Mouse (Mus musculus): ENCODE results near the gene Slc50a1. TPM values are rescaled to one million over a fixed set of nuclear protein-coding genes. Genes with fewer than 3 reads are reported as not detected.

The Slc50a1 gene
- 88.3 TPM for polyA plus RNA-seq (2021)

- H3K27me3 ChIP-seq = no peaks in the 10 kb centered on the region
- DNase-seq (ENCODE audit: low read depth, low spot score) (no peak), ATAC-seq (peak; percentile 24)
- in situ Hi-C loops (cut with MboI; ENCODE audit: low pct_unique_long_range_greater_than_20kb) = no loop called here
- ChIA-PET CTCF (interaction anchor here (1.1 to 4.0 kb wide), 5 partner anchors 12 to 29 kb away, joined by 3 to 35 read pairs (median 7); partner anchors contain the start of genes Krtcap2 and Trim46), POLR2A (interaction anchor here (0.9 to 5.1 kb wide), 9 partner anchors 8 to 38 kb away, joined by 3 to 31 read pairs (median 3); partner anchors contain the start of genes Krtcap2 and Trim46)
- no peak for TF ChIP-seq CTCF (IDR thresholded peaks at IDR 0.05)
Measured at GRCm38 (mm10) chr3:89270051-89270755, at the start of gene Slc50a1. TSS of gene Slc50a1 (minus strand) at chr3:89270570.

GRCm38 (mm10) chr3:89319591-89320350 is 49.4 kb upstream of the Slc50a1 start:
- CTCF ChIA-PET = interaction anchor here (3.7 kb wide), 1 partner anchor 19 kb away, joined by 20 read pairs; no protein-coding TSS in a partner anchor
- POLR2A ChIA-PET = interaction anchor here (0.8 to 1.2 kb wide), 3 partner anchors 30 to 169 kb away, joined by 3 to 4 read pairs (median 4); partner anchors contain the start of gene Adam15
- no peak for TF ChIP-seq CTCF (IDR thresholded peaks at IDR 0.05)
- peaks cover 6% of the 10 kb centered on the region for H3K27me3 ChIP-seq
- in situ Hi-C loops (cut with MboI; ENCODE audit: low pct_unique_long_range_greater_than_20kb) = loop anchor here (5.0 kb wide), 1 partner anchor 33 kb away; no protein-coding TSS in a partner anchor
- no peak for DNase-seq (ENCODE audit: low read depth, low spot score)
- no peak for ATAC-seq

GRCm38 (mm10) chr3:89318971-89319590 is 48.7 kb upstream of the Slc50a1 start:
- in situ Hi-C loops (cut with MboI; ENCODE audit: low pct_unique_long_range_greater_than_20kb) = loop anchor here (5.0 kb wide), 1 partner anchor 33 kb away; no protein-coding TSS in a partner anchor
- H3K27me3 ChIP-seq = peaks cover 6% of the 10 kb centered on the region
- ChIA-PET CTCF (interaction anchor here (0.8 to 4.2 kb wide), 5 partner anchors 16 to 93 kb away, joined by 3 to 22 read pairs (median 17); partner anchors contain the start of gene Flad1), POLR2A (interaction anchor here (0.6 to 2.2 kb wide), 5 partner anchors 21 to 170 kb away, joined by 3 to 10 read pairs (median 4); partner anchors contain the start of gene Adam15)
- no peak for TF ChIP-seq CTCF (IDR thresholded peaks at IDR 0.05)
- ATAC-seq = no peak
- no peak for DNase-seq (ENCODE audit: low read depth, low spot score)

GRCm38 (mm10) chr3:89318316-89318715 is 47.9 kb upstream of the Slc50a1 start:
- in situ Hi-C loops (cut with MboI; ENCODE audit: low pct_unique_long_range_greater_than_20kb) = loop anchor here (5.0 kb wide), 1 partner anchor 34 kb away; no protein-coding TSS in a partner anchor
- ChIA-PET POLR2A (interaction anchor here (0.9 to 2.2 kb wide), 2 partner anchors 22 to 31 kb away, joined by 4 to 10 read pairs; partner anchors contain the start of gene Adam15), CTCF (interaction anchor here (0.8 to 4.2 kb wide), 6 partner anchors 12 to 94 kb away, joined by 3 to 22 read pairs (median 12); partner anchors contain the start of gene Flad1)
- TF ChIP-seq CTCF (IDR thresholded peaks at IDR 0.05) = no peak
- ATAC-seq (no peak), DNase-seq (ENCODE audit: low read depth, low spot score) (no peak)
- H3K27me3 ChIP-seq = peaks cover 6% of the 10 kb centered on the region

- H3K27me3 ChIP-seq = peaks cover 6% of the 10 kb centered on the region
- ATAC-seq = no peak
- CTCF ChIA-PET = interaction anchor here (0.6 to 4.2 kb wide), 19 partner anchors 9 to 400 kb away, joined by 3 to 22 read pairs (median 4); partner anchors contain the start of genes Krtcap2 and Trim46
Measured at GRCm38 (mm10) chr3:89317246-89317645, 46.9 kb upstream of the Slc50a1 start.

GRCm38 (mm10) chr3:89316833-89317232 is 46.5 kb upstream of the Slc50a1 start:
- DNase-seq (ENCODE audit: low read depth, low spot score) (no peak), ATAC-seq (peak; percentile 11)
- no peak for TF ChIP-seq CTCF (IDR thresholded peaks at IDR 0.05)
- ChIA-PET CTCF (interaction anchor here (0.6 to 4.2 kb wide), 19 partner anchors 9 to 399 kb away, joined by 3 to 22 read pairs (median 4); partner anchors contain the start of genes Krtcap2 and Trim46), POLR2A (interaction anchor here (0.8 to 2.2 kb wide), 6 partner anchors 8 to 38 kb away, joined by 3 to 10 read pairs (median 3); no protein-coding TSS in a partner anchor)
- H3K27me3 ChIP-seq = peaks cover 6% of the 10 kb centered on the region
- in situ Hi-C loops (cut with MboI; ENCODE audit: low pct_unique_long_range_greater_than_20kb) = loop anchor here (5.0 kb wide), 1 partner anchor 35 kb away; no protein-coding TSS in a partner anchor

More at GRCm38 (mm10) chr3:89317246-89317645, 46.9 kb upstream of the Slc50a1 start:
- TF ChIP-seq CTCF (IDR thresholded peaks at IDR 0.05) = no peak
- no peak for DNase-seq (ENCODE audit: low read depth, low spot score)
- POLR2A ChIA-PET = interaction anchor here (0.6 to 2.2 kb wide), 6 partner anchors 10 to 102 kb away, joined by 3 to 10 read pairs (median 3); no protein-coding TSS in a partner anchor
- in situ Hi-C loops (cut with MboI; ENCODE audit: low pct_unique_long_range_greater_than_20kb) = loop anchor here (5.0 kb wide), 1 partner anchor 35 kb away; no protein-coding TSS in a partner anchor

- POLR2A ChIA-PET = interaction anchor here (0.6 to 1.6 kb wide), 4 partner anchors 8 to 106 kb away, joined by 3 to 4 read pairs (median 4); no protein-coding TSS in a partner anchor
- DNase-seq (ENCODE audit: low read depth, low spot score) = no peak
- CTCF ChIA-PET = interaction anchor here (0.6 to 4.2 kb wide), 21 partner anchors 8 to 399 kb away, joined by 3 to 22 read pairs (median 4); partner anchors contain the start of genes Krtcap2 and Trim46
- in situ Hi-C loops (cut with MboI; ENCODE audit: low pct_unique_long_range_greater_than_20kb) = loop anchor here (5.0 kb wide), 1 partner anchor 36 kb away; no protein-coding TSS in a partner anchor
- no peak for TF ChIP-seq CTCF (IDR thresholded peaks at IDR 0.05)
- peaks cover 4% of the 10 kb centered on the region for H3K27me3 ChIP-seq
- ATAC-seq = no peak
Measured at GRCm38 (mm10) chr3:89315930-89316831, 45.8 kb upstream of the Slc50a1 start.

- TF ChIP-seq CTCF (IDR thresholded peaks at IDR 0.05) = no peak
- CTCF ChIA-PET = interaction anchor here (0.6 to 4.2 kb wide), 7 partner anchors 12 to 39 kb away, joined by 3 to 17 read pairs (median 5); no protein-coding TSS in a partner anchor
- DNase-seq (ENCODE audit: low read depth, low spot score) (no peak), ATAC-seq (peak; percentile 46)
- H3K27me3 ChIP-seq = no peaks in the 10 kb centered on the region
- POLR2A ChIA-PET = interaction anchor here (0.6 to 0.7 kb wide), 2 partner anchors 32 to 106 kb away, joined by 3 to 4 read pairs; no protein-coding TSS in a partner anchor
- in situ Hi-C loops (cut with MboI; ENCODE audit: low pct_unique_long_range_greater_than_20kb) = loop anchor here (5.0 kb wide), 1 partner anchor 37 kb away; no protein-coding TSS in a partner anchor
Measured at GRCm38 (mm10) chr3:89315195-89315929, 45.0 kb upstream of the Slc50a1 start.
